8 mouse cellular contexts compared by ENCODE assay signal in genomic region chr3:131111851-131112572, GRCm38 (mm10). TPM values are rescaled to one million over a fixed set of nuclear protein-coding genes. Genes with fewer than 3 reads are reported as not detected.
DNase-seq lines count a peak whose midpoint lies in the region; ATAC-seq lines count a peak whose summit lies in the region.

No protein-coding gene starts in this region.

- ATAC-seq in heart, embryonic 16.5 days (replicated peaks; ENCODE audit: extremely low read depth, insufficient read depth, low FRiP score), result peak; percentile 21
- ATAC-seq in megakaryocyte-erythroid progenitor cell, adult 5-6 weeks (replicated peaks; ENCODE audit: low FRiP score, low TSS enrichment, poor library complexity, severe bottlenecking), result peak; percentile 60

- peak overlapping the region; percentile 64 for H3K4me3 ChIP-seq in heart, embryonic 16.5 days (ENCODE audit: low read length)

- H3K4me1 ChIP-seq in heart, embryonic 16.5 days (ENCODE audit: control insufficient read depth, insufficient read depth, low read length), result peaks cover 25% of the 10 kb centered on the region

- no peaks in the 10 kb centered on the region for H3K36me3 ChIP-seq in heart, embryonic 16.5 days (ENCODE audit: control insufficient read depth, insufficient read depth)

- WGBS in heart, embryonic 16.5 days, result under 1% methylated on average over 69 of the region's 69 CpGs

- no peaks in the 10 kb centered on the region for H3K9me3 ChIP-seq in heart, embryonic 16.5 days (replicated peaks; ENCODE audit: control insufficient read depth, low read length)

- peaks cover 46% of the 10 kb centered on the region for H3K27me3 ChIP-seq in heart, embryonic 16.5 days (ENCODE audit: control insufficient read depth, insufficient read depth, low read length)

- peak overlapping the region; percentile 96 for H3K4me2 ChIP-seq in heart, embryonic 16.5 days (ENCODE audit: low read depth, low read length)

- peak overlapping the region; percentile 76 for H3K9ac ChIP-seq in heart, embryonic 16.5 days (ENCODE audit: low read length)

- peak overlapping the region; percentile 42; the same call in 1 of the 2 replicates for H3K27ac ChIP-seq in heart, embryonic 16.5 days (ENCODE audit: low read length)

- peak; percentile 53 to 60 for DNase-seq in urinary bladder, adult 18-20 months (ENCODE audit: low spot score in 2 of 2)
- no peak for DNase-seq in urinary bladder, postnatal 10 days (ENCODE audit: low spot score)
- DNase-seq in embryo, embryonic 10 days (ENCODE audit: low spot score), result peak; percentile 88
- DNase-seq in kidney, postnatal 4 days, result peak; percentile 71 to 83
- DNase-seq in spleen, postnatal 4 days (ENCODE audit: low spot score in 2 of 2), result peak; percentile 46 to 73
- DNase-seq in left cerebral cortex, adult 11 months (ENCODE audit: low spot score), result no peak

RNA-seq across cellular contexts. Expression of gene Lef1, which starts 1.7 kb away (rescaled TPM):
- 14.8 and 38.4 TPM in 2 replicates for polyA plus RNA-seq in heart, embryonic 16.5 days (2015; fragmentation: Nextera tagmentation; extraction: Ambion mirVana)
- 7.2 and 47.8 TPM in 2 replicates for total RNA-seq in megakaryocyte-erythroid progenitor cell, adult 5-6 weeks (2014; fragmentation: Nextera tagmentation)
- total RNA-seq in megakaryocyte-erythroid progenitor cell, adult 5-6 weeks (2017), result 0.23 and 0.34 TPM in 2 replicates

Comparison
In these comparisons a context has a peak if more than half of its experiments do, and no peak if none do; other contexts are left out.
1. DNase-seq: peak in urinary bladder, adult 18-20 months (2 of 2), embryo, embryonic 10 days (single experiment), kidney, postnatal 4 days (2 of 2) and spleen, postnatal 4 days (2 of 2); none in urinary bladder, postnatal 10 days (single experiment) and left cerebral cortex, adult 11 months (single experiment).